Mouse (Mus musculus) hindbrain, embryonic 16.5 days (tissue): Measurements from ENCODE around the gene 9230112D13Rik. TPM values are rescaled to one million over a fixed set of nuclear protein-coding genes. Genes with fewer than 3 reads are reported as not detected.

Experiments
- ATAC-seq: fragments of 200-750 bp; cut with Nextera tagmentation; 2 replicates; pipeline ENCODE4 v1.8.0; 2017; ENCODE audit warnings: moderate TSS enrichment, moderate library complexity
- H3K27ac ChIP-seq: fragments of 300-500 bp; sonication (generic); 2 replicates; pipeline ENCODE4 v1.5.1; 2014; ENCODE audit warnings: low read depth, mild to moderate bottlenecking, control low read depth, low read length, moderate library complexity
- H3K27me3 ChIP-seq: fragments of 300-500 bp; sonication (generic); replicated peaks from 2 replicates; pipeline ENCODE4 v1.6.1; 2014; ENCODE audit warnings: low read length; ENCODE audit not compliant: control insufficient read depth, insufficient read depth
- H3K36me3 ChIP-seq: fragments of 300-500 bp; sonication (generic); 2 replicates; pipeline ENCODE4 v1.6.1; 2014; ENCODE audit warnings: mild to moderate bottlenecking, low read length, moderate library complexity, mixed read lengths; ENCODE audit not compliant: control insufficient read depth, insufficient read depth
- H3K4me1 ChIP-seq: fragments of 300-500 bp; sonication (generic); 2 replicates; pipeline ENCODE4 v1.6.1; 2014; ENCODE audit warnings: low read depth, low read length; ENCODE audit not compliant: control insufficient read depth, insufficient read depth
- H3K4me2 ChIP-seq: fragments of 300-500 bp; sonication (generic); 2 replicates; pipeline ENCODE4 v1.6.1; 2014; ENCODE audit warnings: mild to moderate bottlenecking, low read length, control low read depth, moderate library complexity
- H3K4me3 ChIP-seq: fragments of 300-500 bp; sonication (generic); 2 replicates; pipeline ENCODE4 v1.5.1; 2014; ENCODE audit warnings: mild to moderate bottlenecking, low read length, control low read depth, moderate library complexity
- H3K9ac ChIP-seq: fragments of 300-500 bp; sonication (generic); 2 replicates; pipeline ENCODE4 v1.6.1; 2014; ENCODE audit warnings: low read depth, mild to moderate bottlenecking, control low read depth, low read length, moderate library complexity
- H3K9me3 ChIP-seq: fragments of 300-500 bp; sonication (generic); 2 replicates; pipeline ENCODE4 v1.6.1; 2014; ENCODE audit warnings: mild to moderate bottlenecking, low read length, moderate library complexity; ENCODE audit not compliant: control insufficient read depth
- WGBS: fragments of 180-500 bp; shearing (Covaris S2); extraction: QIAGEN DNeasy Blood & Tissue Kit; methylation state at CpG from one replicate; pipeline ENCODE4 v1.1.7; 2014; 5-methylcytosine and 5-hydroxymethylcytosine counted together
- polyA plus RNA-seq: library from polyadenylated mRNA; unstranded; fragments of >200 nt; fragmentation: Nextera tagmentation; extraction: Ambion mirVana; gene quantifications from 2 replicates; pipeline ENCODE4 v1.2.1, GENCODE M21; 2015

Gene 9230112D13Rik
- polyA plus RNA-seq, 1 experiment from 2014 or later: not detected

DNA sequence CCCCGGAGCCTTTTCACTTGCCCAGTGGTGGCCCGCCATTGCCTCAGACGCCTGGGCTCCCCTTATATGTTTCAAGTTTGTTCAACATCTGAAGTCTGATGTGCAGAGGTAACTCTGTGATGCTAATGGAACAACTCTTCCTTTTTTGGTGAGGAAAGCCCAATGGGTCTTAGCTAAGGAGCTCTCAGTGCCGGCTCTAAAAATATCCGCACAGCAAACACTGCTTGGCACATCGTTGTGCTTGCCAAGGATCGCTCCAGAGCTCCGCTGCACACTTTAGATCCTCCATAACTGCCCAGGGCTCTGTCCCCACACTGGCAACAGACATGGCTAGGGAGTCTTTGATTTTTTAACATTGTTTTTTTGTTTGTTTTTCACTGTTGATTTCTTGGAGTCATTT is 6.2 kb upstream of the 9230112D13Rik start:
- no peak for ATAC-seq

DNA sequence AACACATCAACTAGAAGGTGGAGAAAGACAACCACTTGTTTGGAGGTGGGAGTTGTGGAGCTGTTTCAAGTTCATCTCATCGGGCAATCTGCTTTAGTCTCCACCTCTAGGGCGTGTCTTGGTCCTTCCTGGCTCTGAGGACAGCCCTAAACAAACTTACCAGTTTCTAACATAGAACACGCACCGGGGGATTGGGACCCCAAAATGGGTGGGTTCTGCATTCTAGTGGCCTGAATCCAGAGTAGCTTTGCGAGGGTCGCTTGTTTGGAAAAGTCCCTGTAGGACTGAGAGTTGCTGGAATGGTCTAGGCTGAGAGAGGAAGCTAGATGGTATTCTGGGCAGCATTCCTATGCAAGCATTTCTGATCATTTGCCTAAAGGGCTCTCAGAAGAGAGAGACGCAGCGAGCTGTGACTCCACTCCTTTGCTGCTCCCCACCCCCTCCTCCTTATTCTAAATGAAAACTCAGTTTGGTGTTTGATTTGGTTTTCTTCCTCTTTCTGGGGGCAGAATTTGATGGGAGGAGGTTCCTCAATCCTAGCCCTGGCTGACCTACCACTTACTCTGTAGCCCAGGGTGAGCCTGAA is 4.5 kb downstream of the 9230112D13Rik start:
- no peak overlapping the region for H3K9ac ChIP-seq
- H3K27me3 ChIP-seq: no peaks in the 10 kb centered on the region
- H3K36me3 ChIP-seq: no peaks in the 10 kb centered on the region
- no peak overlapping the region for H3K4me3 ChIP-seq
- ATAC-seq: no peak
- no peaks in the 10 kb centered on the region for H3K4me1 ChIP-seq
- 89% methylated on average over 8 of the region's 8 CpGs for WGBS
- H3K9me3 ChIP-seq: no peaks in the 10 kb centered on the region
- H3K4me2 ChIP-seq: no peak overlapping the region
- no peak overlapping the region for H3K27ac ChIP-seq

More for the DNA sequence above, 6.2 kb upstream of the 9230112D13Rik start:
- Histone ChIP-seq H3K36me3 (no peaks in the 10 kb centered on the region), H3K27ac (no peak overlapping the region), H3K4me2 (no peak overlapping the region), H3K4me3 (no peak overlapping the region), H3K27me3 (no peaks in the 10 kb centered on the region), H3K4me1 (no peaks in the 10 kb centered on the region), H3K9me3 (no peaks in the 10 kb centered on the region; the same call in 1 of the 2 replicates), H3K9ac (no peak overlapping the region)
- 71% methylated on average over 8 of the region's 8 CpGs for WGBS

DNA sequence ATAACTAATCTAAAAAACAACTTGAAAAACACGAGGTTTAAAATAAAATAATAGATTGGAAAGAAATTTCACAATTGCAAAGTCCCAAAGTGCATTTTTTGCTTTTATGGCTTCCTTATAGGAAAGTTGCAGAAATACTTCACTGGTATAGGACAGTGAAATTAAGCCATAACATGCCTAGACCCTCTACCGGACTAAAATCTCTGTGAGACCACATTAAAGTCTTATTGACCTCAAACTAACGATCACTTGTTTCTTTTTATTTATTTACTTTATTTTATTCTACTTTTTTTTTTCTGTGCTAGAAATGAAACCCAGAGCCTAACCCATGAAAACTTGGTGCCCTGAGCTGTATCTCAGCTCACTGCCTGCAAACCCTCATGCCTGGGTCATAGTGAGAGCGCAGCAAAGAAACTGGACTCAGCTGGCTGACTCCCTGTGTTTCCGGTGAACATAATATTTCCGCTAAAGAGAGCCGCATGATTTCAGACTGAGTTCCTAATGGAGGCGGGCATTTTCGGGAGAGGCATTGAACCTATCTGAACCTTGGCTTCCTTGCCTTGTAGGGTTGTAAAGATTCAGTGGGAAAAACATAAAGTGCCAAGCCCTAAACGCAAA is 5.5 kb downstream of the 9230112D13Rik start:
- no peaks in the 10 kb centered on the region for H3K4me1 ChIP-seq
- no peak overlapping the region for H3K9ac ChIP-seq
- no peak overlapping the region for H3K27ac ChIP-seq
- no peaks in the 10 kb centered on the region for H3K36me3 ChIP-seq
- no peak overlapping the region for H3K4me2 ChIP-seq
- H3K27me3 ChIP-seq: no peaks in the 10 kb centered on the region
- WGBS: 90% methylated on average over 10 of the region's 10 CpGs
- no peaks in the 10 kb centered on the region for H3K9me3 ChIP-seq
- H3K4me3 ChIP-seq: no peak overlapping the region
- no peak for ATAC-seq

DNA sequence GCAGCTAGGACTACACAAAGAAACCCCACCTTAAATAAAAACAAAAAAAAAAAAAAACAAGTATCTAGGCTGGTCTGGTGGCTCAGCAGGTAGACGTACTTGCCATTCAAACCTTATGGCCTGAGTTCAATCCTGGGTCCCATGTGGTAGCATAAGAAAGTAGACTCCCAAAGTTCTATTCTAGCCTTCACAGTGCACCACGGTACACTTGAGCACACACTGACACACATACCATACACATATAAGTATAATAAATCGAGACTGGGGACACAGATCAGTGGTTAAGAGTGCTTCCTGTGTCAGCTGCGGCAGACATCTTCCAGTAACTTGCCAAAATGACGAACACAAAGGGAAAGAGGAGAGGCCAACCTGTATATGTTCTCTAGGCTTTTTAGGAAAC is 6.7 kb downstream of the 9230112D13Rik start:
- no peaks in the 10 kb centered on the region for H3K9me3 ChIP-seq
- no peak overlapping the region for H3K9ac ChIP-seq
- no peaks in the 10 kb centered on the region for H3K4me1 ChIP-seq
- H3K36me3 ChIP-seq: no peaks in the 10 kb centered on the region
- no peaks in the 10 kb centered on the region for H3K27me3 ChIP-seq
- no peak for ATAC-seq
- no peak overlapping the region for H3K4me2 ChIP-seq
- no peak overlapping the region for H3K27ac ChIP-seq
- H3K4me3 ChIP-seq: no peak overlapping the region
- 90% methylated on average over 5 of the region's 5 CpGs for WGBS

DNA sequence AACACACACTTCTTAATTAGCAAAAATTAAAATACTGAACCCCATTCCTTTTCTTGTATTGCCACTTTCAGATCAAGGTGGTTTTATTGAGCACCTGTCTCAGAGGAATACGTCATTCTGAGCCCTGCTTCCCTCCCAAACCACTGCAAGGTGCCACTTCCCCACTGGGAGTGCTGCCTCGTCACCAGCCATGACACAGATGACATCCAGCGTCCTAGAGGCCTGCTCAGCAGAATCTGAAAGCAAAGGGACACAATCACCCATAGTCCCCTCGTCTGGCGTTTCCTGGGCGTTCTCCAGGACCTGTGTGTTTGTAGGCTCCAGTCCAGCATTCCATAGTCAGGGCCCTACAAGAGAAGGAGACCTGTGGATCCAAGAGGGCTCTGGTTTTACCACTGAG is 8.5 kb downstream of the 9230112D13Rik start:
- no peak overlapping the region for H3K27ac ChIP-seq
- 33% methylated on average over 6 of the region's 6 CpGs for WGBS
- no peak overlapping the region for H3K4me2 ChIP-seq
- peaks cover under 1% of the 10 kb centered on the region; the same call in 1 of the 2 replicates for H3K4me1 ChIP-seq
- ATAC-seq: no peak
- H3K27me3 ChIP-seq: no peaks in the 10 kb centered on the region
- H3K36me3 ChIP-seq: no peaks in the 10 kb centered on the region
- H3K9ac ChIP-seq: no peak overlapping the region
- no peaks in the 10 kb centered on the region for H3K9me3 ChIP-seq
- no peak overlapping the region for H3K4me3 ChIP-seq

DNA sequence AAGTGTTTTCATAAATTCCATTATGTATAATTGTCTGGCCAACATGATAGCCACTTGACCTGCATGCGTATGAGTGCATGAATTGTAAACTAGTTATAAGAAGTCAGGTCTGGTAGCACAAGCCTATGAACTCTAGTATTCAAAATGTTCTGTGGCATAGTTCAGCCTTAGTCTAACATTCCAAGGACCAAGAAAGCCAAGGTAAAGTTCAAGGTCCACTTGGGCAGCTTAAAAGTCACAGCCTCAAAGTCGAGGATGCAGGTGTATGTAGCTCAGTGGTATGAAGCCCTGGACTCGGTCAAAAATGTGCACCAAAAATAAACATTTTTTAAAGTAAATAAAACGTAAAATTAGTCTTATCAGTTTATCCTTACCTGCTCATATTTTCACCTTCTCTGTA is 10.0 kb downstream of the 9230112D13Rik start:
- Histone ChIP-seq H3K4me2 (no peak overlapping the region), H3K36me3 (no peaks in the 10 kb centered on the region), H3K9ac (no peak overlapping the region), H3K27ac (no peak overlapping the region), H3K4me1 (peaks cover 4% of the 10 kb centered on the region), H3K9me3 (no peaks in the 10 kb centered on the region), H3K4me3 (no peak overlapping the region), H3K27me3 (no peaks in the 10 kb centered on the region)
- no peak for ATAC-seq
- 90% methylated on average over 4 of the region's 4 CpGs for WGBS

DNA sequence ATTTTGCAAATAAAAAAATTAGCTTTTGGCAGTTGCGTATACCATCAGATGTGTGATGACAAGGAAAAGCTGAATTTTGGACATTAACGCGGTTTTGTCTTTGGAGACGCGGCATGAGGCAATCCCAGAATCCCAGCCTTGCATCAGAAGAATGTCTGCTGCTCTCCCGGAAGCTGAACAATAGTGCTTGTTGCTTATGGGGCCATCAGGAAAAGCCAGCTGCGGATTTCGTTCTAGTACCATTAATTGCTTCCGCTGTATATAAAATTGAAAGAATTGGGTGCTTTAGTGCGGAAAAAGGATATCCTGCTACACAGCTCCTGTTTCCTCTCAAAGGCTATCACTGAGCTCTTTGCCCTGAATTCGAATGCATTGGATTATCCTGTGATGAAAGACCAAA is 10.7 kb downstream of the 9230112D13Rik start:
- Histone ChIP-seq H3K36me3 (no peaks in the 10 kb centered on the region), H3K9me3 (no peaks in the 10 kb centered on the region), H3K27me3 (no peaks in the 10 kb centered on the region), H3K4me2 (no peak overlapping the region), H3K4me3 (no peak overlapping the region), H3K27ac (no peak overlapping the region), H3K9ac (no peak overlapping the region), H3K4me1 (peaks cover 4% of the 10 kb centered on the region)
- ATAC-seq: no peak
- 75% methylated on average over 11 of the region's 11 CpGs for whole genome bisulfite sequencing

DNA sequence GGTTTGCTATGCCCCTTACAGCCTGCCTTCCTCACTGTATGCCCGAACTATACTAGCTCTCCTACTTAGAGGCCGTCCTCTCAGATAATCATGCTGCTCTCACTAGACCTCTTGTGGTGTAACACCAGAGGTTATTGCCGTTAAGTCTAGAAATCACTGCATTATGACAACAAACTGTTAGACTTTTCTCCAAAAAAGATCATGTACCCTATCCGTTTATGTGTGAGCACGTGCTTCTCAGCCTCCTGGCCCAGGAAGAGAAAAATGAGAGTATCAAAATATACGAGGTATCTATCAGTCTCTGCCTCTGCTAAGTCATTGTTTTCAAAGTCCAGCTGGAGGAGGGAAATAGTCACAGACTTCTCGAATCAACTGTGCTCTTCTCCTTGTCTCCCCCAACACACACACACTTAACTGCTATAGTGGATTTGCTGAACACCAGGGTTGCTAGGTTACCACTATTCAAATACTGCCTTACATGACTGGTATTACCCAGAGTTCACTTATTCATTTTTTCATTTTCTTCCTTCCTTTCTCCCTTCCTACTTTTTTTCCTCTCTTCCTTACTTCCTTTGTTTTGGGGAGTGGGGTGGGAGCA is 13.7 kb downstream of the 9230112D13Rik start:
- H3K36me3 ChIP-seq: no peaks in the 10 kb centered on the region
- H3K27ac ChIP-seq: no peak overlapping the region
- H3K9me3 ChIP-seq: no peaks in the 10 kb centered on the region
- H3K4me3 ChIP-seq: no peak overlapping the region
- H3K9ac ChIP-seq: no peak overlapping the region
- no peaks in the 10 kb centered on the region for H3K27me3 ChIP-seq
- no peak overlapping the region for H3K4me2 ChIP-seq
- WGBS: 43% methylated on average over 7 of the region's 7 CpGs
- H3K4me1 ChIP-seq: peaks cover 4% of the 10 kb centered on the region
- ATAC-seq: no peak

DNA sequence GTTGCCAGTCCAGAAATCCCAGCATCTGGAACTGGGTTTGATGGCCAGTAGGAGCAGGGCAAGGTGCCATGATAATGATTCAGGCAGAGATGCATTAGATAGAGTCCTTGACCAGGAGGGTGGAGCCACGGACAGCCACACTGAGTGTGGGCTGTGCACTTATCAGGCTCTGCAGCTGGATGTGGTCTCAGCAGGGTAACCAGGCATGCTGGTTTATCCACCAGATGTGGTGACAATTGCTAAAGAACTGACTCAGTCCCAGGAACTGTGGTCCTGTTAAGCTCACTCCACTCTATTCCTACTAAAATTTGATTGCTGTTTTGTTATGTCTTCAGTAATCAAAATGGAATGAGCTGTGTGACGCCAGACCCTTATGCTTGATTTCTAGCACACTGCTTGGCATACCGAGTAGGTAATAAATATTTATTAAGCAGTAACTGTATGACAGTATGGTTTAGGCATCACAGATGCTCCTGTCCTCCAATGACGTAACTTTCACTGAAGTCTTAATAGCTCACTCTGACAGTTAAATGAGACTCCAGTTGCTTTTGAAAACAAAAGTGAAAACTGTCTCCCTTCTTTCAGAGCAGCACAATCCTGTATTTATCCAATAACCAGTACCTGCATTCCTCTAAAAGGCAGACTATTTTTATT is 14.3 kb downstream of the 9230112D13Rik start:
- Histone ChIP-seq H3K9ac (no peak overlapping the region), H3K9me3 (no peaks in the 10 kb centered on the region), H3K36me3 (no peaks in the 10 kb centered on the region), H3K4me3 (no peak overlapping the region), H3K4me1 (peaks cover 4% of the 10 kb centered on the region), H3K27me3 (no peaks in the 10 kb centered on the region), H3K27ac (no peak overlapping the region), H3K4me2 (no peak overlapping the region)
- 28% methylated on average over 4 of the region's 4 CpGs for WGBS
- ATAC-seq: no peak
